Mouse (Mus musculus): ENCODE measurements at regions not wholly inside any gene's neighbourhood (a gene's known extent, or its start where the extent isn't known, plus 50 kb on each side); places are given as distances from the start of the nearest gene placed in this dataset.

DNA sequence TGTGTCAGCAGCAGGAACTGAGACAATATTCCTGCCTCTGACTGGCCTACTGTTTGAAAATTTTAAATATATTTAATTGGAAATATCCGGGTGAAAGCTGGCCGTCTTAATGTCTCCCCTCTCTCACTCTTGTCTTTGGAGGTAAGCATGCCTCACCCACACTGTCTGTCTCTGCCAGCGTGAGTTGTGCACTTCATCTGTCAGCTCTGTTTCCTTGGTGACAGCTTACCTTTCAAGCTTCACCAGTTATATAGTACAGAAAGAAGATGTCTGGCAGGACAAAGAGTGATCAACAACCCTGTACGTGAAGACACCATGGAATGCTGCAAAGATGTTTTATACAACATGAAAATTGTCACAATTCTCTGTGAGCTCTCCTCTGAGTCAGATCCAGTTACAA is 155.3 kb downstream of the Ibtk start:
- WGBS, result 78% methylated on average over 4 of the region's 4 CpGs
- Histone ChIP-seq H3K9ac (replicated peaks; ENCODE audit: low read depth, low read length) (no peak overlapping the region), H3K4me3 (replicated peaks; ENCODE audit: low read length) (no peak overlapping the region), H3K4me2 (ENCODE audit: low read length) (no peak overlapping the region), H3K36me3 (ENCODE audit: control insufficient read depth, insufficient read depth) (no peaks in the 10 kb centered on the region), H3K4me1 (replicated peaks; ENCODE audit: control insufficient read depth, insufficient read depth, low read length) (no peaks in the 10 kb centered on the region), H3K27me3 (replicated peaks; ENCODE audit: control insufficient read depth, insufficient read depth, low read length) (no peaks in the 10 kb centered on the region), H3K9me3 (ENCODE audit: control insufficient read depth, low read length) (no peaks in the 10 kb centered on the region), H3K27ac (ENCODE audit: low read length) (no peak overlapping the region)
- ATAC-seq, result peak; percentile 57; the same call in 1 of the 2 replicates

DNA sequence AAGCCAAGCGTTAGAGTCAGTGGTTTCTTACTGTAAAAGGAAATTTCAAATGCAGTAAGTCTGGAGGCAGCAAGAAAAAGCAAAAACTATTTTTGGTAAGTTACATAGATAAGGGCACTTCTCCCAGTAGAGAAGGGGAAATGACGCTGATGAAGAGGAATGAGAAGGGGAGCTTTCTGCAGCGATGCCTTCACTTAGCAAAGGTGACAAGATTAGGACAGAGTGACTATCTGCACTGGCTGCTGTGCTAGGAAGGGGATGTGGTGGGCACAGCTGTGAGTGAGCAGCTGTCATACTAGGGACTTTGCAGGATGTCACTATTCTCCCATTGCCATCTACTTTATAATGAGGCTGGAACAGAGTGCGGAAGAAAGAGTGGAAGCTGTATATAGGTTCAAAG is 156.5 kb downstream of the Ibtk start:
- whole genome bisulfite sequencing, result 92% methylated on average over 4 of the region's 4 CpGs
- no peak overlapping the region for H3K9ac ChIP-seq (replicated peaks; ENCODE audit: low read depth, low read length)

DNA sequence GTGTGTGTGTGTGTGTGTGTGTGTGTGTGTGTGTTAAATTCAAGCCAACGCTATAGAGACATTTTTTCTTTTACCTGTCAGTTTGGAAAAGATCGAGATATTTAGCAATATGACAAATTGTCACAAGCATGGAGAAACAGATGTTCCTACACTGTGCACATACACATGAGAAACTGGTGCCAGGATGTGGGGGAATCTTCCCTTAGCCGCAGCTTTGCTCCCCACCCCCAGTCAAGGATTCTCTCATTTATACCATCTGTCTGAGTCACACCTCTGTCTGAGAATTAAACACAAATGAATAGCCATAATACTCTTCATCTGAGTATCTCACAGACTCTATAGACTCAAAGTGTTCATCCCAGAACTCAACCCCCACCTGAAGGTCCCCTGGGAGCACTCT is 159.9 kb downstream of the Ibtk start:
- Histone ChIP-seq H3K9ac (replicated peaks; ENCODE audit: low read depth, low read length) (no peak overlapping the region), H3K4me2 (ENCODE audit: low read length) (no peak overlapping the region), H3K27me3 (replicated peaks; ENCODE audit: control insufficient read depth, insufficient read depth, low read length) (no peaks in the 10 kb centered on the region), H3K4me1 (replicated peaks; ENCODE audit: control insufficient read depth, insufficient read depth, low read length) (no peaks in the 10 kb centered on the region), H3K4me3 (replicated peaks; ENCODE audit: low read length) (no peak overlapping the region), H3K36me3 (ENCODE audit: control insufficient read depth, insufficient read depth) (no peaks in the 10 kb centered on the region), H3K27ac (ENCODE audit: low read length) (no peak overlapping the region), H3K9me3 (ENCODE audit: control insufficient read depth, low read length) (peaks cover 1% of the 10 kb centered on the region)
- WGBS, result 71% methylated on average over 3 of the region's 3 CpGs
- 0 out of 2 replicates have a peak, but pooled peaks have one; percentile 38 for ATAC-seq

More for the DNA sequence above, 156.5 kb downstream of the Ibtk start:
- no peaks in the 10 kb centered on the region for H3K9me3 ChIP-seq (ENCODE audit: control insufficient read depth, low read length)
- no peak for ATAC-seq
- no peak overlapping the region for H3K27ac ChIP-seq (ENCODE audit: low read length)
- no peaks in the 10 kb centered on the region for H3K4me1 ChIP-seq (replicated peaks; ENCODE audit: control insufficient read depth, insufficient read depth, low read length)
- H3K27me3 ChIP-seq (replicated peaks; ENCODE audit: control insufficient read depth, insufficient read depth, low read length), result no peaks in the 10 kb centered on the region
- H3K4me2 ChIP-seq (ENCODE audit: low read length), result no peak overlapping the region
- H3K36me3 ChIP-seq (ENCODE audit: control insufficient read depth, insufficient read depth), result no peaks in the 10 kb centered on the region
- H3K4me3 ChIP-seq (replicated peaks; ENCODE audit: low read length), result no peak overlapping the region

DNA sequence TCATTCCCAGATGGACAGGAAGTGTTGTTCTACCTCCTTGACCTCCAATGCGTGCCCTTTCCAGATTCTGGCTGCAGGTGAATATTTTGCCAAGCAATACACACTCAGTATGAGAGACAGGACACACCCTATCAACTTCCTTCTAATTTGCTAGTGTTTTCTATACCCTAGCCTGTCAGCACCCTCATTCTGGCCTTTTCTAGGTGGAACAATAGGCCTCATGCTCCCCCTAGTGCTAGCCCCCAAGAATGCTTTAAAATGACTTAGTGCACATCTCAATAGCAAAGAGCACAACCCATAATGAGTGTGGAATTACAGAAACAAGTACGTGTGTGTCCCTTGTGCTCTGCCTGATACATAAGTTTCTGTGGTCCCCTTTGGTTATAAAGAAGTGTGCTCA is 161.1 kb downstream of the Ibtk start:
- 41% methylated on average over 2 of the region's 2 CpGs for WGBS
- no peak overlapping the region for H3K4me2 ChIP-seq (ENCODE audit: low read length)
- ATAC-seq, result no peak

DNA sequence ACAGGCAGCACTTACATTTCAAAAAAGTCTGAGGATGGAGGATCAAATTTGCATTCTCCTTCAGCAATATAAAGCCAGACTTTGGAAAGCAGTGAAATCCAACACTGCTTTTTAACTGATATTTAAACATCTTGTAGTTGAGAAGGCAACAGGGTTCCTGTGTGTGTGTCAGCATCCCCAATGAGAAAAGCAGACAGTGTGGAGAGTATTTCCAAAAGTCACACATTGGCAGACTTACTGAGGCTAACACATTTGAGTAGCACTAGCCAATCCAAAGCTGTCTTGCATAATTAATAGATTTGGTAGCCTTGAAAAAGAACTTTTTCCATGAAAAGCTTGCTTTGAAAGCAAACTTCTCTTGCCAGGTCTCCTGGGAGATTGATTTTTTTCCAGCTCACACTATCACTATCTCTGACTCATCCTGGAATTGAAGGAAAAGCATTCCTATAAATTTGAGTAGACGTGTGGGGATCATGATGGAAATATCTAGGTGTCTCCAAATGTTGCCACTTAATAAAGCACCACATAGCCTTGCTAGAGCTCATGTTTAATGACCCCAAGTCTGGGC is 168.0 kb downstream of the Ibtk start:
- ATAC-seq, result peak; percentile 79; the same call in 1 of the 2 replicates
- 69% methylated on average over 1 of the region's 1 CpGs for WGBS
- H3K9ac ChIP-seq (replicated peaks; ENCODE audit: low read depth, low read length), result no peak overlapping the region

More for the DNA sequence above, 161.1 kb downstream of the Ibtk start:
- H3K4me3 ChIP-seq (replicated peaks; ENCODE audit: low read length), result no peak overlapping the region
- H3K36me3 ChIP-seq (ENCODE audit: control insufficient read depth, insufficient read depth), result no peaks in the 10 kb centered on the region
- peaks cover 8% of the 10 kb centered on the region for H3K9me3 ChIP-seq (ENCODE audit: control insufficient read depth, low read length)
- no peaks in the 10 kb centered on the region for H3K4me1 ChIP-seq (replicated peaks; ENCODE audit: control insufficient read depth, insufficient read depth, low read length)
- no peak overlapping the region for H3K27ac ChIP-seq (ENCODE audit: low read length)
- H3K9ac ChIP-seq (replicated peaks; ENCODE audit: low read depth, low read length), result no peak overlapping the region
- H3K27me3 ChIP-seq (replicated peaks; ENCODE audit: control insufficient read depth, insufficient read depth, low read length), result no peaks in the 10 kb centered on the region

DNA sequence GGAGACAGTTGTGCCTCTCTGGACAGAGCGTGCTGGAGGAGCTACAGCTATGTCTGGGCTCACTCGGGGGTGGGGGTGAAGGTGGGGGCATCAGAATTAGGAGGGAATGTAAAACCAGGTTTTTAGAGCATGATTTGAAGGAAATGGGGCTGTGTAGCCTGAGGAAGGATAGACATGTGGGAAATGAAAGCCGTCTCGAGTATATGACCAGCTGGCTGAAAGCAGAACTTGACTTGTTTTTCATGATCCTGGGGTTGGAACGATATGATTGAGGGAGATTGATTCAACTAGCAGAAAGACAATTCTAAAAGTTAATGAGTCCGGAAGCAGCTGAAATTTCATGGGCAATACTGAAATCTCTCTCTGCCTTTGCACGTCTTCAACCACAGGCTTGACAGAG is 171.3 kb downstream of the Ibtk start:
- Histone ChIP-seq H3K4me3 (replicated peaks; ENCODE audit: low read length) (no peak overlapping the region), H3K27me3 (replicated peaks; ENCODE audit: control insufficient read depth, insufficient read depth, low read length) (no peaks in the 10 kb centered on the region), H3K9ac (replicated peaks; ENCODE audit: low read depth, low read length) (no peak overlapping the region), H3K4me1 (replicated peaks; ENCODE audit: control insufficient read depth, insufficient read depth, low read length) (no peaks in the 10 kb centered on the region), H3K9me3 (ENCODE audit: control insufficient read depth, low read length) (no peaks in the 10 kb centered on the region), H3K27ac (ENCODE audit: low read length) (no peak overlapping the region), H3K36me3 (ENCODE audit: control insufficient read depth, insufficient read depth) (no peaks in the 10 kb centered on the region), H3K4me2 (ENCODE audit: low read length) (no peak overlapping the region)
- WGBS, result 91% methylated on average over 7 of the region's 7 CpGs
- no peak for ATAC-seq

More for the DNA sequence above, 168.0 kb downstream of the Ibtk start:
- no peak overlapping the region for H3K27ac ChIP-seq (ENCODE audit: low read length)
- no peak overlapping the region for H3K4me2 ChIP-seq (ENCODE audit: low read length)
- H3K4me1 ChIP-seq (replicated peaks; ENCODE audit: control insufficient read depth, insufficient read depth, low read length), result no peaks in the 10 kb centered on the region
- no peaks in the 10 kb centered on the region for H3K36me3 ChIP-seq (ENCODE audit: control insufficient read depth, insufficient read depth)
- H3K4me3 ChIP-seq (replicated peaks; ENCODE audit: low read length), result no peak overlapping the region
- H3K9me3 ChIP-seq (ENCODE audit: control insufficient read depth, low read length), result peaks cover 8% of the 10 kb centered on the region
- no peaks in the 10 kb centered on the region for H3K27me3 ChIP-seq (replicated peaks; ENCODE audit: control insufficient read depth, insufficient read depth, low read length)

DNA sequence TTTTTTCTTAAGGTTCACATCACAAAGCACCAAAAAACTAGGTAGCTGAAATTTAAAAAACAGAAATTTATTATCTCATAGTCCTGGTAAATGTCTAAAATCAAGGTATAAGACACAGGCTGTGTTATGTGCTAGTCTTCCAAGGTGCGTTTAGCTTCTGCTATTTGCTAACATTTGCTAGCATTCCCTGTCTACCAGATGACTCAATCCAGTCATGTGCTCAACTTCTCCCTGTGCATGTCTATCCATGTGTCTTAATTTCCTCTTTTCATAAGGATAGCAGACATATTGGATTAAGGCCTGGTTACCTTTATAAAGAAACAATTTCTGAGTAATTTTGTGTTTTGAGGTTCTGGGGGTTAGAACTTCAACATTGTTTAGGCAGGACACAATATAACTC is 171.8 kb downstream of the Ibtk start:
- WGBS, result 90% methylated on average over 1 of the region's 1 CpGs

DNA sequence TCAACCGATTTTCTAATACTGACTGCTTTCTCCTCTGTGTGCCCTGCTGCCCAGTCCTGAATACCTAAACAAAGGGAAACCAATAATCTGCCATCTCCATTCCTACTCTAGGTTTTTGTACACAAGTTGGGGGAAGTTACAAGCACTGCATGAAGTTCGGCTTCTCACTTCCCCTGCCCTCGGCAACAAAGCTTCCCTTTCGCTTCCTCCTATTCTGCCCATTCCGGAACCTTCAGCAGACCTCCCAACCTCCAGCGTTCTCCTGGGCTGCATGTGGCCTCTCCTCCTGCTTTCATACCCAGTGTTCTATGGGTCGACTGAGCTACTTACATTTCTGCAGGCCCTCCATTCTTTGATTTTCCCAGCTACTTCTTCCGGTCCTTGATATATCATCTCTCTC is 180.3 kb downstream of the Ibtk start:
- Histone ChIP-seq H3K36me3 (ENCODE audit: control insufficient read depth, insufficient read depth) (no peaks in the 10 kb centered on the region), H3K9me3 (ENCODE audit: control insufficient read depth, low read length) (no peaks in the 10 kb centered on the region), H3K9ac (replicated peaks; ENCODE audit: low read depth, low read length) (no peak overlapping the region), H3K4me1 (replicated peaks; ENCODE audit: control insufficient read depth, insufficient read depth, low read length) (no peaks in the 10 kb centered on the region), H3K27ac (ENCODE audit: low read length) (no peak overlapping the region), H3K4me2 (ENCODE audit: low read length) (no peak overlapping the region), H3K27me3 (replicated peaks; ENCODE audit: control insufficient read depth, insufficient read depth, low read length) (no peaks in the 10 kb centered on the region), H3K4me3 (replicated peaks; ENCODE audit: low read length) (no peak overlapping the region)
- WGBS, result 80% methylated on average over 8 of the region's 8 CpGs
- ATAC-seq, result no peak

More for the DNA sequence above, 171.8 kb downstream of the Ibtk start:
- H3K27ac ChIP-seq (ENCODE audit: low read length), result no peak overlapping the region
- no peak overlapping the region for H3K9ac ChIP-seq (replicated peaks; ENCODE audit: low read depth, low read length)
- H3K4me2 ChIP-seq (ENCODE audit: low read length), result no peak overlapping the region
- no peak for ATAC-seq
- no peaks in the 10 kb centered on the region for H3K9me3 ChIP-seq (ENCODE audit: control insufficient read depth, low read length)
- no peak overlapping the region for H3K4me3 ChIP-seq (replicated peaks; ENCODE audit: low read length)
- no peaks in the 10 kb centered on the region for H3K27me3 ChIP-seq (replicated peaks; ENCODE audit: control insufficient read depth, insufficient read depth, low read length)
- H3K36me3 ChIP-seq (ENCODE audit: control insufficient read depth, insufficient read depth), result no peaks in the 10 kb centered on the region
- H3K4me1 ChIP-seq (replicated peaks; ENCODE audit: control insufficient read depth, insufficient read depth, low read length), result no peaks in the 10 kb centered on the region

DNA sequence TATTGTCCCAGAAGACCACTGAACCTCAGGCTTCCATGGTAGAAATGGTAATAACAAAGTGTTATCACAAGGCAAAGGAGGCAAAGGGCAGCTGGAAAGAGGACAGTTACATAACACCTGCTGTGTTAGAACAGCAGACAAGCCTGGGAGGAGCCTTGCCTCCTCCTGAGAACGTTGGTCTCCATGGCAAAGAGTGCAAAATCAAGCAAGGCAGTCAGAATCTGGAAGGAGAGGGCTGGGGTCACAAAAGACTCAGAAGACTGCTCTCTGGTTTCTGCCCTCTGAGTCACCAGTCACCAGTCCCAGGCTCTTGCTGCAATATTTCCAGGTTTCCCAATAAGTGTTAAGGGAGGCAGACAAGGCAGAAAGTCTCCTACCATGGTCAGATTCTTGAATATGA is 197.3 kb downstream of the Ibtk start:
- Histone ChIP-seq H3K27ac (ENCODE audit: low read length) (no peak overlapping the region), H3K9me3 (ENCODE audit: control insufficient read depth, low read length) (no peaks in the 10 kb centered on the region), H3K9ac (replicated peaks; ENCODE audit: low read depth, low read length) (no peak overlapping the region), H3K27me3 (replicated peaks; ENCODE audit: control insufficient read depth, insufficient read depth, low read length) (no peaks in the 10 kb centered on the region), H3K4me1 (replicated peaks; ENCODE audit: control insufficient read depth, insufficient read depth, low read length) (no peaks in the 10 kb centered on the region), H3K36me3 (ENCODE audit: control insufficient read depth, insufficient read depth) (no peaks in the 10 kb centered on the region), H3K4me3 (replicated peaks; ENCODE audit: low read length) (no peak overlapping the region), H3K4me2 (ENCODE audit: low read length) (no peak overlapping the region)
- ATAC-seq, result no peak
- WGBS, result 22% methylated on average over 1 of the region's 1 CpGs

DNA sequence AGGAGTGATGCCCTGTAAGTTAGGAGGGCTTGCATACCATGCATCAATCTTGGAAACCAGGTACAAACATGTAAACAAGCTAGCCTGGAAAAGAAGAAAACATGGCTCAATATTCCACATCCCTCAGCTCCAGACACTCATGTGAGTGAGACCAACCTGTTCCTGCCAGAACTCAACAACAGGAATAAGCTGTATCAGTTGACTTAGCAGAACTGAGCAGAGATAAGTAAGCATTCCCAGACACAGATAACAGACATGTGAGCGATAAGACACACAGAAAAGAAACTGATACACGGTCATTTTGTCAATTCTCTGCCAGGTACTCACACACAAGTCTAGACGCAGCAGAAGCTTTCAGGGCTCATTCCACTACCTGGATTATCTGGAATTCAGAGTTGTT is 198.7 kb downstream of the Ibtk start:
- Histone ChIP-seq H3K36me3 (ENCODE audit: control insufficient read depth, insufficient read depth) (no peaks in the 10 kb centered on the region), H3K9ac (replicated peaks; ENCODE audit: low read depth, low read length) (no peak overlapping the region), H3K4me1 (replicated peaks; ENCODE audit: control insufficient read depth, insufficient read depth, low read length) (no peaks in the 10 kb centered on the region), H3K9me3 (ENCODE audit: control insufficient read depth, low read length) (no peaks in the 10 kb centered on the region), H3K27me3 (replicated peaks; ENCODE audit: control insufficient read depth, insufficient read depth, low read length) (no peaks in the 10 kb centered on the region), H3K27ac (ENCODE audit: low read length) (no peak overlapping the region), H3K4me2 (ENCODE audit: low read length) (no peak overlapping the region), H3K4me3 (replicated peaks; ENCODE audit: low read length) (no peak overlapping the region)
- 92% methylated on average over 3 of the region's 3 CpGs for WGBS
- no peak for ATAC-seq
